Comparison of ENCODE assay signal across 8 mouse cellular contexts in genomic region chr9:84466741-84467140, GRCm38 (mm10).
DNase-seq lines count a peak whose midpoint lies in the region; TF ChIP-seq lines count a peak whose summit lies in the region.

No protein-coding gene starts in this region.

- no peak for TF ChIP-seq POLR2A in MEL (IDR thresholded peaks at IDR 0.05; ENCODE audit: control insufficient read depth in 1 of 2, insufficient read depth in 1 of 2, low read depth in 1 of 2, low read length in 2 of 2, poor library complexity in 1 of 2)

- H3K9ac ChIP-seq in MEL (ENCODE audit: control insufficient read depth, low read depth, low read length, poor library complexity, severe bottlenecking), result no peak overlapping the region

- H3K4me3 ChIP-seq in MEL (ENCODE audit: control insufficient read depth in 1 of 2, insufficient read depth in 1 of 2, low read depth in 2 of 2, low read length in 2 of 2), result no peak overlapping the region

- peak; percentile 56 for TF ChIP-seq RAD21 in MEL (IDR thresholded peaks at IDR 0.05; ENCODE audit: low read depth, low read length)

- TF ChIP-seq CTCF in MEL (IDR thresholded peaks at IDR 0.05 in 2 of 3, conservative IDR thresholded peaks at IDR 0.05 in 1 of 3; ENCODE audit: control insufficient read depth in 1 of 3, insufficient read depth in 1 of 3, low read depth in 2 of 3, low read length in 3 of 3, poor library complexity in 1 of 3, severe bottlenecking in 1 of 3), result peak in 2 of 3 experiments; percentile 32 to 50; a peak in 4 of 6 replicates

- no peaks in the 10 kb centered on the region for H3K4me1 ChIP-seq in MEL (ENCODE audit: control insufficient read depth in 1 of 2, insufficient read depth in 2 of 2, low read length in 2 of 2)

- TF ChIP-seq EP300 in MEL (IDR thresholded peaks at IDR 0.05; ENCODE audit: low read depth in 1 of 2, low read length in 2 of 2), result no peak

- H3K27ac ChIP-seq in MEL (ENCODE audit: control insufficient read depth, low read depth, low read length), result no peak overlapping the region

- no peaks in the 10 kb centered on the region for H3K36me3 ChIP-seq in MEL (ENCODE audit: control insufficient read depth in 1 of 2, insufficient read depth in 2 of 2, low read length in 2 of 2)

- DNase-seq in left cerebral cortex, adult 18-20 months (ENCODE audit: low spot score in 2 of 2), result peak; percentile 4 to 8
- DNase-seq in left cerebral cortex, adult 8-10 months (ENCODE audit: low spot score in 2 of 2), result no peak
- peak; percentile 37 for DNase-seq in MEL (ENCODE audit: low read depth, low spot score)
- DNase-seq in adrenal gland, adult 8-10 months, result peak; percentile 11
- DNase-seq in heart, postnatal 14 days, result peak; percentile 12 to 45
- DNase-seq in lung, adult 18-20 months, result peak; percentile 7 to 29
- DNase-seq in right cerebral cortex, postnatal 4 days, result no peak
- DNase-seq in thymus, postnatal 25 days, result no peak

- H3K9me3 ChIP-seq in MEL (replicated peaks; ENCODE audit: insufficient read depth, low read length), result no peaks in the 10 kb centered on the region

- no peaks in the 10 kb centered on the region for H3K27me3 ChIP-seq in MEL (ENCODE audit: control insufficient read depth in 1 of 2, insufficient read depth in 2 of 2, low read length in 2 of 2)

- intact Hi-C loops in heart, postnatal 14 days (cut with DNase I), result loop anchor here (5.0 to 10.0 kb wide), 3 partner anchors 512 to 1226 kb away; no protein-coding TSS in a partner anchor

- H3K79me2 ChIP-seq in MEL (ENCODE audit: control insufficient read depth, insufficient read depth, low read length, poor library complexity), result no peaks in the 10 kb centered on the region

TF ChIP-seq in MEL, 35 proteins besides CTCF, POLR2A, EP300 and RAD21:
- TF ChIP-seq ZNF384 (IDR thresholded peaks at IDR 0.05; ENCODE audit: low read depth, low read length), result no peak
- no peak for TF ChIP-seq JUND (IDR thresholded peaks at IDR 0.05; ENCODE audit: low read depth, low read length)
- no peak for TF ChIP-seq MYB (IDR thresholded peaks at IDR 0.05; ENCODE audit: low read depth, low read length)
- peak; percentile 30; the same call in 1 of the 2 replicates for TF ChIP-seq ZC3H11A (IDR thresholded peaks at IDR 0.05; ENCODE audit: low read depth, low read length)
- TF ChIP-seq SMC3 (IDR thresholded peaks at IDR 0.05; ENCODE audit: low read depth, low read length), result peak; percentile 45
- no peak for TF ChIP-seq BHLHE40 (IDR thresholded peaks at IDR 0.05; ENCODE audit: borderline replicate concordance, low read depth, low read length)
- TF ChIP-seq CHD1 (IDR thresholded peaks at IDR 0.05; ENCODE audit: low read depth, low read length), result no peak
- no peak for TF ChIP-seq E2F4 (IDR thresholded peaks at IDR 0.05; ENCODE audit: borderline replicate concordance, low read depth, low read length)

Comparison
In these comparisons a context has a peak if more than half of its experiments do, and no peak if none do; other contexts are left out.
1. DNase-seq: peak in left cerebral cortex, adult 18-20 months (2 of 2), MEL (single experiment), adrenal gland, adult 8-10 months (single experiment), heart, postnatal 14 days (2 of 2) and lung, adult 18-20 months (2 of 2); none in left cerebral cortex, adult 8-10 months (0 of 2), right cerebral cortex, postnatal 4 days (single experiment) and thymus, postnatal 25 days (single experiment).